Mouse (Mus musculus) lung, embryonic 14.5 days (tissue): ENCODE data around the gene Eif3c. TPM values are rescaled to one million over a fixed set of nuclear protein-coding genes. Genes with fewer than 3 reads are reported as not detected.
A peak's percentile ranks its signal among the peaks of the same experiment; 100 is the strongest.

Experiments
- ATAC-seq: fragments of 200-750 bp; cut with Nextera tagmentation; 2 replicates; pipeline ENCODE4 v1.8.0; 2017; ENCODE audit warnings: mild to moderate bottlenecking, moderate TSS enrichment, moderate library complexity; ENCODE audit not compliant: insufficient read depth
- DNase-seq: peaks from one replicate; pipeline ENCODE4 v3.0.0-alpha.2; 2015
- H3K27ac ChIP-seq: fragments of 300-500 bp; sonication (generic); 2 replicates; pipeline ENCODE4 v1.5.1; 2014; ENCODE audit warnings: low read depth, mild to moderate bottlenecking, moderate library complexity
- H3K27me3 ChIP-seq: fragments of 300-500 bp; sonication (generic); 2 replicates; pipeline ENCODE4 v1.6.1; 2014; ENCODE audit warnings: low read length, control low read depth; ENCODE audit not compliant: insufficient read depth
- H3K36me3 ChIP-seq: fragments of 300-500 bp; sonication (generic); 2 replicates; pipeline ENCODE4 v1.6.1; 2014; ENCODE audit warnings: control low read depth; ENCODE audit not compliant: insufficient read depth
- H3K4me1 ChIP-seq: fragments of 300-500 bp; sonication (generic); 2 replicates; pipeline ENCODE4 v1.6.1; 2014; ENCODE audit warnings: antibody characterized with exemption, control low read depth; ENCODE audit not compliant: insufficient read depth
- H3K4me2 ChIP-seq: fragments of 300-500 bp; sonication (generic); 2 replicates; pipeline ENCODE4 v1.6.1; 2014; ENCODE audit warnings: mild to moderate bottlenecking
- H3K4me3 ChIP-seq: fragments of 300-500 bp; sonication (generic); 2 replicates; pipeline ENCODE4 v1.5.1; 2014; ENCODE audit warnings: low read depth, low read length
- H3K9ac ChIP-seq: fragments of 300-500 bp; sonication (generic); 2 replicates; pipeline ENCODE4 v1.6.1; 2014
- H3K9me3 ChIP-seq: fragments of 300-500 bp; sonication (generic); 2 replicates; pipeline ENCODE4 v1.6.1; 2016; ENCODE audit warnings: low read depth, low read length, control low read depth
- CTCF ChIP-seq: IDR thresholded peaks from 2 replicates; pipeline ENCODE4 v1.5.1; 2016; ENCODE audit warnings: antibody characterized with exemption, low read depth
- WGBS: fragments of 180-500 bp; shearing (Covaris S2); extraction: QIAGEN DNeasy Blood & Tissue Kit; methylation state at CpG from one replicate; pipeline ENCODE4 v1.1.7; 2014; 5-methylcytosine and 5-hydroxymethylcytosine counted together
- polyA plus RNA-seq: library from polyadenylated mRNA; unstranded; fragments of >200 nt; fragmentation: Nextera tagmentation; extraction: Ambion mirVana; gene quantifications from 2 replicates; pipeline ENCODE4 v1.2.1, GENCODE M21; 2014

Gene Eif3c
- polyA plus RNA-seq, 1 experiment from 2014 or later: 169 TPM

- no peak for TF ChIP-seq CTCF
- Histone ChIP-seq H3K27me3 (no peaks in the 10 kb centered on the region), H3K4me2 (no peak overlapping the region), H3K4me3 (no peak overlapping the region), H3K9me3 (no peaks in the 10 kb centered on the region), H3K36me3 (no peaks in the 10 kb centered on the region), H3K27ac (no peak overlapping the region), H3K9ac (no peak overlapping the region), H3K4me1 (no peaks in the 10 kb centered on the region)
- DNase-seq: no peak
- WGBS: 68% methylated on average over 6 of the region's 6 CpGs
- no peak for ATAC-seq
Observed at GRCm38 (mm10) chr7:126598919-126599318, 32.7 kb upstream of the Eif3c start.

GRCm38 (mm10) chr7:126596414-126596813 is 30.2 kb upstream of the Eif3c start:
- Histone ChIP-seq H3K4me3 (no peak overlapping the region), H3K27me3 (no peaks in the 10 kb centered on the region)
- TF ChIP-seq CTCF: no peak

GRCm38 (mm10) chr7:126595890-126596289 is 29.7 kb upstream of the Eif3c start:
- Histone ChIP-seq H3K4me1 (no peaks in the 10 kb centered on the region), H3K9ac (no peak overlapping the region), H3K27me3 (no peaks in the 10 kb centered on the region), H3K4me2 (no peak overlapping the region), H3K4me3 (no peak overlapping the region), H3K27ac (no peak overlapping the region), H3K9me3 (no peaks in the 10 kb centered on the region), H3K36me3 (no peaks in the 10 kb centered on the region)
- 82% methylated on average over 5 of the region's 5 CpGs for WGBS
- TF ChIP-seq CTCF: no peak
- ATAC-seq (no peak), DNase-seq (no peak)

More at GRCm38 (mm10) chr7:126596414-126596813, 30.2 kb upstream of the Eif3c start:
- H3K36me3 ChIP-seq: no peaks in the 10 kb centered on the region
- 47% methylated on average over 6 of the region's 6 CpGs for WGBS
- no peak overlapping the region for H3K27ac ChIP-seq
- DNase-seq: no peak
- H3K9ac ChIP-seq: no peak overlapping the region
- no peak overlapping the region for H3K4me2 ChIP-seq
- H3K9me3 ChIP-seq: no peaks in the 10 kb centered on the region
- no peak for ATAC-seq
- no peaks in the 10 kb centered on the region for H3K4me1 ChIP-seq

GRCm38 (mm10) chr7:126594862-126595561 is 28.8 kb upstream of the Eif3c start, which contains the start of gene Il27:
Gene Il27, minus strand, starts transcription at chr7:126594941.
- H3K36me3 ChIP-seq: no peaks in the 10 kb centered on the region
- ATAC-seq: no peak
- no peaks in the 10 kb centered on the region for H3K4me1 ChIP-seq
- no peak within 1 kb of the TSS for H3K27ac ChIP-seq
- H3K4me2 ChIP-seq: no peak within 1 kb of the TSS
- no peak for TF ChIP-seq CTCF
- no peak for DNase-seq
- H3K27me3 ChIP-seq: no peaks in the 10 kb centered on the region
- 77% methylated on average over 11 of the region's 11 CpGs for WGBS
- no peak within 1 kb of the TSS for H3K4me3 ChIP-seq
- no peaks in the 10 kb centered on the region for H3K9me3 ChIP-seq
- H3K9ac ChIP-seq: no peak within 1 kb of the TSS

- Histone ChIP-seq H3K9me3 (no peaks in the 10 kb centered on the region), H3K4me3 (no peak overlapping the region), H3K4me2 (peak overlapping the region; percentile 39; the same call in 1 of the 2 replicates), H3K36me3 (no peaks in the 10 kb centered on the region), H3K4me1 (no peaks in the 10 kb centered on the region), H3K27ac (no peak overlapping the region), H3K27me3 (no peaks in the 10 kb centered on the region), H3K9ac (peak overlapping the region; percentile 15)
- DNase-seq: peak; percentile 81
- peak; percentile 36; the same call in 1 of the 2 replicates for ATAC-seq
- peak; percentile 69 for TF ChIP-seq CTCF
- 9% methylated on average over 16 of the region's 16 CpGs for whole genome bisulfite sequencing
Observed at GRCm38 (mm10) chr7:126587779-126588178, 21.6 kb upstream of the Eif3c start.

GRCm38 (mm10) chr7:126586839-126587238 is 20.6 kb upstream of the Eif3c start:
- H3K27ac ChIP-seq: no peak overlapping the region
- WGBS: 26% methylated on average over 8 of the region's 8 CpGs

GRCm38 (mm10) chr7:126585717-126586116 is 19.5 kb upstream of the Eif3c start, which contains the start of gene Cln3:
Gene Cln3, minus strand, starts transcription at chr7:126585817.
- Histone ChIP-seq H3K4me1 (no peaks in the 10 kb centered on the region), H3K9me3 (no peaks in the 10 kb centered on the region), H3K27ac (no peak within 1 kb of the TSS), H3K4me2 (no peak within 1 kb of the TSS), H3K27me3 (no peaks in the 10 kb centered on the region), H3K9ac (peak within 1 kb of the TSS; percentile 13; the same call in 1 of the 2 replicates), H3K36me3 (no peaks in the 10 kb centered on the region), H3K4me3 (no peak within 1 kb of the TSS)
- no peak for TF ChIP-seq CTCF
- DNase-seq: no peak
- no peak for ATAC-seq
- 71% methylated on average over 6 of the region's 6 CpGs for WGBS

More at GRCm38 (mm10) chr7:126586839-126587238, 20.6 kb upstream of the Eif3c start:
- no peaks in the 10 kb centered on the region for H3K4me1 ChIP-seq
- no peak overlapping the region for H3K4me2 ChIP-seq
- no peak for TF ChIP-seq CTCF
- H3K4me3 ChIP-seq: no peak overlapping the region
- H3K9me3 ChIP-seq: no peaks in the 10 kb centered on the region
- no peaks in the 10 kb centered on the region for H3K27me3 ChIP-seq
- peak overlapping the region; percentile 13; the same call in 1 of the 2 replicates for H3K9ac ChIP-seq
- no peaks in the 10 kb centered on the region for H3K36me3 ChIP-seq
- ATAC-seq (no peak), DNase-seq (peak; percentile 49)
